Mouse (Mus musculus) cerebellum, adult 2 months (tissue): ENCODE data around the gene Flvcr1. TPM values are rescaled to one million over a fixed set of nuclear protein-coding genes. Genes with fewer than 3 reads are reported as not detected.

ENCODE experiments used
- DNase-seq, 2 experiments: peaks; one replicate each; pipeline ENCODE4 v3.0.0; 2021
- H3K27ac ChIP-seq: fragments of 200-500 bp; 2 replicates; pipeline ENCODE4 v1.5.1; 2012; ENCODE audit warnings: low read length, control low read depth, inconsistent platforms; ENCODE audit not compliant: insufficient read depth
- H3K27me3 ChIP-seq: fragments of 200-500 bp; 2 replicates; pipeline ENCODE4 v1.6.1; 2012; ENCODE audit warnings: inconsistent platforms, mild to moderate bottlenecking, low read length, moderate library complexity; ENCODE audit not compliant: control insufficient read depth, insufficient read depth
- H3K4me1 ChIP-seq: fragments of 200-500 bp; 2 replicates; pipeline ENCODE4 v1.6.1; 2011; ENCODE audit warnings: low read length; ENCODE audit not compliant: control insufficient read depth, insufficient read depth
- H3K4me3 ChIP-seq: fragments of 200-500 bp; replicated peaks from 2 replicates; pipeline ENCODE3; 2011; ENCODE audit warnings: mild to moderate bottlenecking, low read depth, low read length, control low read depth; ENCODE audit not compliant: insufficient read depth
- CTCF ChIP-seq: fragments of 200-500 bp; IDR thresholded peaks from 2 replicates; pipeline ENCODE4 v1.5.1; 2011; ENCODE audit warnings: low read depth, mild to moderate bottlenecking, control low read depth, low read length, moderate library complexity, borderline replicate concordance; ENCODE audit not compliant: insufficient read depth
- POLR2A ChIP-seq: fragments of 200-500 bp; IDR thresholded peaks from 2 replicates; pipeline ENCODE4 v1.6.1; 2011; ENCODE audit warnings: low read length, control low read depth, borderline replicate concordance; ENCODE audit not compliant: insufficient read depth
- WGBS: fragments of 180-500 bp; shearing (Covaris S2); methylation state at CpG from one replicate; pipeline ENCODE4 v1.1.7; 2018; 5-methylcytosine and 5-hydroxymethylcytosine counted together
- polyA plus RNA-seq: library from polyadenylated mRNA; depleted of rRNA; stranded (reverse); fragments of >200 nt; gene quantifications from 2 replicates; pipeline ENCODE4 v1.2.3, GENCODE M21; 2012

Flvcr1 gene
- polyA plus RNA-seq, 1 experiment, result 24.0 TPM

- Histone ChIP-seq H3K27me3 (no peaks in the 10 kb centered on the region), H3K27ac (no peak overlapping the region), H3K4me3 (no peak overlapping the region), H3K4me1 (no peaks in the 10 kb centered on the region)
- 75% methylated on average over 5 of the region's 5 CpGs for WGBS
- no peak for DNase-seq
- TF ChIP-seq CTCF, result no peak
- TF ChIP-seq POLR2A, result no peak
Observed at GRCm38 (mm10) chr1:191068377-191068776, 42.4 kb upstream of the Flvcr1 start.

GRCm38 (mm10) chr1:191065188-191065587 is 39.2 kb upstream of the Flvcr1 start:
- H3K27me3 ChIP-seq, result no peaks in the 10 kb centered on the region
- 85% methylated on average over 4 of the region's 4 CpGs for WGBS
- TF ChIP-seq POLR2A (no peak), CTCF (no peak)
- DNase-seq, result no peak
- H3K27ac ChIP-seq, result no peak overlapping the region
- no peak overlapping the region for H3K4me3 ChIP-seq
- no peaks in the 10 kb centered on the region; the same call in 1 of the 2 replicates for H3K4me1 ChIP-seq

- H3K4me3 ChIP-seq, result no peak overlapping the region
- no peak overlapping the region for H3K27ac ChIP-seq
- DNase-seq, result no peak
- H3K27me3 ChIP-seq, result no peaks in the 10 kb centered on the region
- TF ChIP-seq CTCF, result no peak
- TF ChIP-seq POLR2A, result no peak
- WGBS, result 88% methylated on average over 2 of the region's 2 CpGs
- no peaks in the 10 kb centered on the region; the same call in 1 of the 2 replicates for H3K4me1 ChIP-seq
Observed at GRCm38 (mm10) chr1:191064535-191064934, 38.6 kb upstream of the Flvcr1 start.

- Histone ChIP-seq H3K4me3 (no peak overlapping the region), H3K27me3 (no peaks in the 10 kb centered on the region), H3K27ac (no peak overlapping the region), H3K4me1 (no peaks in the 10 kb centered on the region; the same call in 1 of the 2 replicates)
- WGBS, result 42% methylated on average over 9 of the region's 9 CpGs
- no peak for DNase-seq
- TF ChIP-seq POLR2A, result no peak
- TF ChIP-seq CTCF, result no peak
Observed at GRCm38 (mm10) chr1:191063700-191064099, 37.7 kb upstream of the Flvcr1 start.

- under 1% methylated on average over 56 of the region's 56 CpGs for WGBS
- no peaks in the 10 kb centered on the region for H3K27me3 ChIP-seq
- TF ChIP-seq CTCF, result no peak
- peak; percentile 56; the same call in 1 of the 2 replicates for TF ChIP-seq POLR2A
- peak within 1 kb of the TSS; percentile 51; the same call in 1 of the 2 replicates for H3K27ac ChIP-seq
- H3K4me3 ChIP-seq, result peak within 1 kb of the TSS; percentile 93
- peak; percentile 89 to 96 for DNase-seq
- no peaks in the 10 kb centered on the region; the same call in 1 of the 2 replicates for H3K4me1 ChIP-seq
Observed at GRCm38 (mm10) chr1:191062781-191063485, 37.0 kb upstream of the Flvcr1 start, which contains the start of the genes Tatdn3 and Nsl1. Gene Tatdn3 (minus strand): TSS chr1:191062932. Gene Nsl1 (plus strand): TSS chr1:191063012.

GRCm38 (mm10) chr1:191062241-191062780 is 36.4 kb upstream of the Flvcr1 start:
- Histone ChIP-seq H3K27me3 (no peaks in the 10 kb centered on the region), H3K27ac (peak overlapping the region; percentile 51; the same call in 1 of the 2 replicates), H3K4me1 (no peaks in the 10 kb centered on the region; the same call in 1 of the 2 replicates), H3K4me3 (peak overlapping the region; percentile 93)
- 4% methylated on average over 15 of the region's 15 CpGs for WGBS
- TF ChIP-seq CTCF (no peak), POLR2A (no peak)
- no peak for DNase-seq

GRCm38 (mm10) chr1:191057461-191057860 is 31.5 kb upstream of the Flvcr1 start:
- DNase-seq, result no peak
- no peaks in the 10 kb centered on the region; the same call in 1 of the 2 replicates for H3K4me1 ChIP-seq

GRCm38 (mm10) chr1:191055533-191055873 is 29.5 kb upstream of the Flvcr1 start:
- H3K4me1 ChIP-seq, result no peaks in the 10 kb centered on the region
- TF ChIP-seq POLR2A (no peak), CTCF (no peak)
- no peak overlapping the region for H3K27ac ChIP-seq
- 46% methylated on average over 2 of the region's 2 CpGs for WGBS
- H3K27me3 ChIP-seq, result no peaks in the 10 kb centered on the region
- no peak overlapping the region for H3K4me3 ChIP-seq
- DNase-seq, result no peak

More at GRCm38 (mm10) chr1:191057461-191057860, 31.5 kb upstream of the Flvcr1 start:
- TF ChIP-seq POLR2A, result no peak
- no peak for TF ChIP-seq CTCF
- WGBS, result 67% methylated on average over 3 of the region's 3 CpGs
- H3K27me3 ChIP-seq, result no peaks in the 10 kb centered on the region
- no peak overlapping the region for H3K27ac ChIP-seq
- H3K4me3 ChIP-seq, result no peak overlapping the region
